Mouse (Mus musculus) heart, postnatal 0 days (tissue): Measurements from ENCODE around the gene Hcn2.

Experiments used
- CTCF ChIP-seq: IDR thresholded peaks from 2 replicates; pipeline ENCODE4 v1.5.1; 2016; ENCODE audit warnings: antibody characterized with exemption, control low read depth, low read depth
- EP300 ChIP-seq: IDR thresholded peaks from 2 replicates; pipeline ENCODE4 v1.6.1; 2016; ENCODE audit warnings: antibody characterized with exemption, low read depth

DNA sequence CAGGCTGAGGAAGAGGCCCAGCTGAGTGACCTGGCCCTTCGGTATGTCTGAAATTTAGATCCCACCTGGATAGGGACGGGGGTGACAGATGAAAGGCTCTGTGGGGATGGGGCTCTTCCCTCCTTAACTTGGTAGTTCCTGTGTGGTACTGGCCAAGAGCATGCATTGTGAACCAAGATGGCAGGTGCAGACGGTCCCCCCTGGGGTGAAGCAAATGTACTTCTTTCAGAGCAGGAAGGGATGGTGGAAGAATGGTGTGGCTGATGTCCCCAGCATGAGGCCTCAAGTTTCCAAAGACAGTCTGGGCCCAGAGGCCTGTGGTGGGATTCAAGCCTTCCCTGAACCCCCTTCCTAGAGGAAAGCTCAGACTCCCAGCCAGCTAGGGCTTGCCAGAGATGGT is 39.4 kb downstream of the Hcn2 start:
- TF ChIP-seq CTCF (no peak), EP300 (no peak)
